Mouse (Mus musculus) limb, embryonic 14.5 days (tissue): ENCODE results near the gene Tex9. TPM values are rescaled to one million over a fixed set of nuclear protein-coding genes. Genes with fewer than 3 reads are reported as not detected.

Source experiments
- ATAC-seq: fragments of 200-750 bp; cut with Nextera tagmentation; 2 replicates; pipeline ENCODE4 v1.8.0; 2017; ENCODE audit warnings: low read depth, moderate number of reproducible peaks, moderate TSS enrichment; ENCODE audit not compliant: low FRiP score
- DNase-seq: peaks from one replicate; pipeline ENCODE4 v3.0.0-alpha.2; 2015; ENCODE audit warnings: low spot score
- H3K27ac ChIP-seq: fragments of 300-500 bp; sonication (generic); replicated peaks from 2 replicates; pipeline ENCODE4 v1.5.1; 2014; ENCODE audit warnings: low read depth, mild to moderate bottlenecking, low read length, moderate library complexity, mixed read lengths
- H3K27me3 ChIP-seq: fragments of 300-500 bp; sonication (generic); 2 replicates; pipeline ENCODE4 v1.6.1; 2014; ENCODE audit warnings: low read length, mixed read lengths; ENCODE audit not compliant: control insufficient read depth, insufficient read depth
- H3K36me3 ChIP-seq: fragments of 300-500 bp; sonication (generic); 2 replicates; pipeline ENCODE4 v1.6.1; 2014; ENCODE audit warnings: mild to moderate bottlenecking, low read length, moderate library complexity, mixed read lengths; ENCODE audit not compliant: control insufficient read depth, insufficient read depth
- H3K4me1 ChIP-seq: fragments of 300-500 bp; sonication (generic); 2 replicates; pipeline ENCODE4 v1.6.1; 2014; ENCODE audit warnings: antibody characterized with exemption, low read length, mixed read lengths; ENCODE audit not compliant: control insufficient read depth, insufficient read depth
- H3K4me2 ChIP-seq: fragments of 300-500 bp; sonication (generic); replicated peaks from 2 replicates; pipeline ENCODE4 v1.6.1; 2014; ENCODE audit warnings: low read depth, mild to moderate bottlenecking, low read length, moderate library complexity; ENCODE audit not compliant: severe bottlenecking
- H3K4me3 ChIP-seq: fragments of 300-500 bp; sonication (generic); replicated peaks from 2 replicates; pipeline ENCODE4 v1.5.1; 2014; ENCODE audit warnings: low read length
- H3K9ac ChIP-seq: fragments of 300-500 bp; sonication (generic); 2 replicates; pipeline ENCODE4 v1.6.1; 2014; ENCODE audit warnings: mild to moderate bottlenecking, low read depth, low read length, moderate library complexity; ENCODE audit not compliant: severe bottlenecking
- H3K9me3 ChIP-seq: fragments of 300-500 bp; sonication (generic); 2 replicates; pipeline ENCODE4 v1.6.1; 2016; ENCODE audit warnings: low read length; ENCODE audit not compliant: control insufficient read depth
- POLR2A ChIP-seq: fragments of 200-500 bp; IDR thresholded peaks from 2 replicates; pipeline ENCODE4 v1.8.0; 2012; ENCODE audit warnings: inconsistent platforms, mild to moderate bottlenecking, moderate library complexity, borderline replicate concordance; ENCODE audit not compliant: insufficient read depth, insufficient read length; ENCODE audit errors: extremely low read depth
- WGBS: fragments of 180-500 bp; shearing (Covaris S2); extraction: QIAGEN DNeasy Blood & Tissue Kit; methylation state at CpG from one replicate; pipeline ENCODE4 v1.1.7; 2014; 5-methylcytosine and 5-hydroxymethylcytosine counted together
- polyA plus RNA-seq, 2 experiments: library from polyadenylated mRNA; depleted of rRNA in 1 of 2; stranded (reverse) in 1 of 2; unstranded in 1 of 2; fragments of >200 nt; fragmentation: Nextera tagmentation in 1 of 2; extraction: Ambion mirVana in 1 of 2; gene quantifications; 2 replicates each; pipeline versions ENCODE4 v1.2.1 to v1.2.3; 2012 to 2014

Tex9 gene
- polyA plus RNA-seq, 2 experiments, result 24.0 to 26.0 TPM

GRCm38 (mm10) chr9:72520849-72521248 is 28.8 kb upstream of the Tex9 start:
- no peaks in the 10 kb centered on the region for H3K9me3 ChIP-seq
- H3K27me3 ChIP-seq, result no peaks in the 10 kb centered on the region
- DNase-seq, result no peak
- no peaks in the 10 kb centered on the region for H3K4me1 ChIP-seq
- H3K4me2 ChIP-seq, result no peak overlapping the region
- H3K27ac ChIP-seq, result no peak overlapping the region
- H3K36me3 ChIP-seq, result no peaks in the 10 kb centered on the region
- H3K4me3 ChIP-seq, result no peak overlapping the region
- ATAC-seq, result no peak
- TF ChIP-seq POLR2A, result no peak
- no peak overlapping the region for H3K9ac ChIP-seq

GRCm38 (mm10) chr9:72519246-72519645 is 27.2 kb upstream of the Tex9 start:
- Histone ChIP-seq H3K27ac (no peak overlapping the region), H3K4me2 (no peak overlapping the region), H3K27me3 (no peaks in the 10 kb centered on the region), H3K4me1 (no peaks in the 10 kb centered on the region), H3K9me3 (no peaks in the 10 kb centered on the region), H3K4me3 (no peak overlapping the region), H3K9ac (no peak overlapping the region), H3K36me3 (no peaks in the 10 kb centered on the region)
- TF ChIP-seq POLR2A, result no peak
- no peak for DNase-seq
- ATAC-seq, result no peak

DNA sequence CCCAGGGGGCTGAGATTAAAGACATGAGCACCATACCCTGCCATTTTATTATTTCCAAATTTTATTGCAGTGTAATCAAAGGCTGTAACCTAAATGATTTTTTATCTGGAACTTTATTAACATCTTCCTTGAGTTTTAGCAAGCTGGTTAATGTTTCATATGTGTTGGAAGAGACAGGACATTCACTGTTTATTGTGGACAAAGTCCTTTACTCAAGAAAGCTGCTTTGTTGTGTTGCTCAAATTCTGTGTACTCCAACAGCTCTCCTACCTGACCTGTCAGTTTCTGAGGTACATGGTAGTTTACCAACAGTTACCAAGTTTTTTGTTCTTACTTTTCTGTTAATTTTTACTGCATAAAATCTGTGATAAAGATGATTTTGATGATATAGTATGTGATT is 23.4 kb upstream of the Tex9 start:
- Histone ChIP-seq H3K27ac (no peak overlapping the region), H3K9ac (no peak overlapping the region), H3K4me2 (no peak overlapping the region), H3K9me3 (no peaks in the 10 kb centered on the region), H3K36me3 (no peaks in the 10 kb centered on the region), H3K4me3 (no peak overlapping the region), H3K27me3 (no peaks in the 10 kb centered on the region), H3K4me1 (no peaks in the 10 kb centered on the region)
- DNase-seq (no peak), ATAC-seq (no peak)
- no peak for TF ChIP-seq POLR2A

- DNase-seq (no peak), ATAC-seq (no peak)
- H3K27ac ChIP-seq, result no peak overlapping the region
- no peaks in the 10 kb centered on the region for H3K27me3 ChIP-seq
- H3K4me2 ChIP-seq, result no peak overlapping the region
- WGBS, result 57% methylated on average over 11 of the region's 11 CpGs
- no peaks in the 10 kb centered on the region for H3K4me1 ChIP-seq
- H3K36me3 ChIP-seq, result no peaks in the 10 kb centered on the region
- TF ChIP-seq POLR2A, result no peak
- no peak overlapping the region for H3K4me3 ChIP-seq
- no peaks in the 10 kb centered on the region for H3K9me3 ChIP-seq
- H3K9ac ChIP-seq, result no peak overlapping the region
These were observed 20.4 kb upstream of the Tex9 start for GRCm38 (mm10) chr9:72512229-72512981.

DNA sequence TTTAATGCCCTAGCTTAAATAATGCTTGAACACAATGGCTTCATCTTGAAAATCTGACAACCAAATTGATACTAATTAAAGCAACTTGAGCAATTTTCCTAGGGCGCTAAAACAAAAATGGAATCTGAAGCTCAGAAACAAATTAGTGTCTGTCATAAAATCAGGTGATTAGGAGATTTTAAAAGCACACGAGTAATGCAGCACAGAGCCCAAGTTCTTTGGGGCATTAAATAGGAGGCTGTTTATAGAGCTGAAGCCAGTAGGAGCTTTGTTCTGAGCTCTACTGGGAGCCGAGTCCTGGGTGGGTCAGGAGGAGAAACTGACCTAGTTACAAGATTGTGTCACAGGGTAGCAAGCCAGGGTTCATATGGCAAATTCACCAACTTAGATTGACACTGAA is 5.2 kb upstream of the Tex9 start:
- Histone ChIP-seq H3K27ac (no peak overlapping the region), H3K9me3 (no peaks in the 10 kb centered on the region), H3K27me3 (no peaks in the 10 kb centered on the region), H3K4me3 (no peak overlapping the region), H3K4me1 (peaks cover 3% of the 10 kb centered on the region; the same call in 1 of the 2 replicates), H3K4me2 (no peak overlapping the region), H3K9ac (no peak overlapping the region), H3K36me3 (no peaks in the 10 kb centered on the region)
- no peak for TF ChIP-seq POLR2A
- DNase-seq (no peak), ATAC-seq (no peak)
- 45% methylated on average over 3 of the region's 3 CpGs for WGBS
